Mouse (Mus musculus) brain, adult 2 months (tissue): ENCODE measurements at regions not wholly inside any gene's neighbourhood (a gene's known extent, or its start where the extent isn't known, plus 50 kb on each side); places are given as distances from the start of the nearest gene placed in this dataset.

Experiments used
- DNase-seq: peaks from one replicate; pipeline ENCODE4 v3.0.0; 2011; ENCODE audit warnings: low read depth, low spot score

DNA sequence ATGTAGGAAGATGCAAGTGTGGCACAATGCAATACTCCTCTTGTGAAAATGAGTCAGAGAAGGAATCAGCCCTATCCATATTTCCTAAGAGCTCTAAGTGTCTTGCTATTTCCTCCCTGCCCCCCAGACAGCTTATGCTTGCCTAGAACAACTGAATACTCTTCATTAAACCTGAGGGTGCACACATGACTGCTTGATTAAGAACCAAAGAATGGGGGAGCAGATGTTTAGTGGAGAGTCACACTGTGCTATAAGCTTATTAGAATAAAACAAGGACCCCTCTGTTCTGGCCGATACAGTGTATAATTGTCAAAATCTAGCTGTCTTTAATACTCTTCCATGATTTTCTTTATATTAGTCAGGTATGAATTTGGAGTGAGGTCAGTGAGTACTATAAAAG lies 458.8 kb upstream of the Mon1b start:
- DNase-seq = no peak

GRCm38 (mm10) chr8:113183186-113183585 lies 452.2 kb upstream of the Mon1b start:
- peak; percentile 47 for DNase-seq

- DNase-seq = peak; percentile 87
Observed at GRCm38 (mm10) chr8:113190537-113190936, 444.9 kb upstream of the Mon1b start.

DNA sequence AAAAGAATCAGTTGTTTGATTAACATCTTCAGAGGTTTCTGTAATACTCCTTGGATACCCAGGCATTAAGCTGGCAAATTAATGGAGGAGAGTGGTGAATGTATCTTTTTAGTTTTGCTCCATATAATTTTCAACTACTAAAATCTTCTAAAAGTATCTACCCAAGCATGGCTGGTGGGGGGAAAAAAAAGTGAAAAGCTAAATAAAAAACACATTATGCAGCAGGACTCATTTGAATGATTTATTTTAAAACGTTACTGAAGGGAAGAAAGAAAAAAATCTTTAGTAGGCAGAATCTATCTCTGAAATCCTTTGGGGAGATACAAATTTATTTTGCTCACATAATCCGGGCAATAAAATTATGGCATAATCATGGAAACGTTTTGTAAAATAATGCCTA lies 443.9 kb upstream of the Mon1b start:
- no peak for DNase-seq
